Mouse (Mus musculus) ES-Bruce4 (cell line): ENCODE data around the gene Diaph2.

ENCODE experiments used
- CTCF ChIP-seq: IDR thresholded peaks from one replicate; pipeline ENCODE4 v1.8.1; 2011; ENCODE audit warnings: low read depth, low read length
- EP300 ChIP-seq: IDR thresholded peaks from 2 replicates; pipeline ENCODE4 v1.6.1; 2011; ENCODE audit warnings: low read depth, low read length; ENCODE audit not compliant: insufficient read depth
- POLR2A ChIP-seq: IDR thresholded peaks from one replicate; pipeline ENCODE4 v1.8.1; 2011; ENCODE audit warnings: low read length; ENCODE audit not compliant: insufficient read depth

DNA sequence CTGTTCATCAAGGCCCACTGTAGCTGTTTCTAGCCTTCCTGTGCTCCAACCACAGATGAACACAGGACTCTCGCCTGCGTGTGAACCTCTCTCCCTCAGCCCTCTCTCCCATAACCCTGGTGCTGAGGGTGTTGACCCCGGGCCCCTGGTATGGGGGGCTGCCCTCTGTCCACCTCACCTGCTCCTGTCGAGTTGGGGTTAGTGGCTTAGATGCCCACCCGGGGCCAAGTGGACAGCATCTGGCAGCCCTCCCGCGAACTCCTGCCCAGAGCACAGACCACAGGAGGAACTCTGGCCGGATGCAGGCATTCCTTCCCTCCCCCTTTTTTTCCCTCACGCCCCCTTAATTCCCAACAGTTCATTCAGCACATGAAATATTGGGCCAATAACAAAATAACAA, 537.5 kb downstream of the Diaph2 start:
- TF ChIP-seq POLR2A = no peak
- no peak for TF ChIP-seq CTCF
- no peak for TF ChIP-seq EP300
